Comparison of ENCODE assay signal across 24 mouse cellular contexts in the genomic region with DNA sequence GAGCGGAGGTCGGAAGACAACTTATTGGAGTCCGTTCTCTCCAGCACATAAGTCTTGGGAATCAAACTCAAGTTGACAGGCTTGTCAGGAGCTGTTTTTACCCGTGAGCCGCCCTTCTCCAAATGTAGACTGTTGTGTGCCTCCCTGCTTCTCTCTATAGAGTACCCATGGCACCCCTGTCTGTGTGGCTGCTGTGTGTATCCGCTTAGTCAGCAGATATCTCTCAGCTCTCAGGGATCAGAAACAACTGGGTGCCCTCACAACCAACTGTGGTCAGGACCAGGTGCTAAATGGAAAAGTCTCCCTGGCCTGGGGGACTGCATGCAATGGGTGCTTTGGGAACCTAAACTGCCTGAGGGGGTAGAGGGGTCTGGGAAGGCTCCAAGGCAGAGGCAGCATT.
"Had no signal": no experiment of that assay in that cellular context is flagged by ENCODE, and none has a peak within 500 bp of the region (broad histone marks: within the 10 kb centered on the region; RNA-seq: fewer than 3 reads in every experiment).

No protein-coding gene starts in this region.

- H3K9ac ChIP-seq: embryonic facial prominence, embryonic 12.5 days; embryonic facial prominence, embryonic 13.5 days; embryonic facial prominence, embryonic 15.5 days; forebrain, embryonic 12.5 days; forebrain, embryonic 13.5 days; forebrain, embryonic 15.5 days; forebrain, postnatal 0 days had no signal

- DNase-seq: cerebellum, adult 9-10 months; cerebellum, adult 9-11 months; cerebellum, postnatal 10 days; cerebellum, postnatal 14 days; cerebellum, postnatal 25 days; cerebellum, postnatal 36 days; forebrain, postnatal 0 days; gastrocnemius, adult 2 months; gastrocnemius, postnatal 10 days; gastrocnemius, postnatal 14 days; gastrocnemius, postnatal 25 days; gastrocnemius, postnatal 36 days; heart, adult 18-20 months; heart, adult 2 months had no signal

- H3K27ac ChIP-seq: embryonic facial prominence, embryonic 10.5 days; embryonic facial prominence, embryonic 12.5 days; embryonic facial prominence, embryonic 13.5 days; embryonic facial prominence, embryonic 15.5 days; forebrain, embryonic 10.5 days; forebrain, embryonic 12.5 days; forebrain, embryonic 13.5 days; forebrain, embryonic 15.5 days; gastrocnemius, adult 2 months; heart, adult 2 months; heart, embryonic 10.5 days had no signal

- H3K9me3 ChIP-seq: embryonic facial prominence, embryonic 10.5 days; embryonic facial prominence, embryonic 12.5 days; embryonic facial prominence, embryonic 13.5 days; embryonic facial prominence, embryonic 15.5 days; forebrain, embryonic 10.5 days; forebrain, embryonic 12.5 days; forebrain, embryonic 13.5 days; forebrain, embryonic 15.5 days; heart, embryonic 10.5 days had no signal

- H3K4me3 ChIP-seq: embryonic facial prominence, embryonic 10.5 days; embryonic facial prominence, embryonic 12.5 days; embryonic facial prominence, embryonic 13.5 days; embryonic facial prominence, embryonic 15.5 days; erythroblast, embryonic 14.5 days; forebrain, embryonic 10.5 days; forebrain, embryonic 12.5 days; forebrain, embryonic 13.5 days; forebrain, embryonic 15.5 days; gastrocnemius, adult 2 months; heart, adult 2 months; heart, embryonic 10.5 days had no signal

- H3K4me1 ChIP-seq: embryonic facial prominence, embryonic 10.5 days; embryonic facial prominence, embryonic 12.5 days; embryonic facial prominence, embryonic 13.5 days; embryonic facial prominence, embryonic 15.5 days; forebrain, embryonic 10.5 days; forebrain, embryonic 12.5 days; forebrain, embryonic 13.5 days; forebrain, embryonic 15.5 days; heart, embryonic 10.5 days had no signal

- H3K4me2 ChIP-seq: embryonic facial prominence, embryonic 12.5 days; embryonic facial prominence, embryonic 13.5 days; embryonic facial prominence, embryonic 15.5 days; forebrain, embryonic 12.5 days; forebrain, embryonic 13.5 days; forebrain, embryonic 15.5 days had no signal

- H3K27me3 ChIP-seq: embryonic facial prominence, embryonic 12.5 days; embryonic facial prominence, embryonic 13.5 days; embryonic facial prominence, embryonic 15.5 days; forebrain, embryonic 12.5 days; forebrain, embryonic 13.5 days; forebrain, embryonic 15.5 days had no signal
